Mouse (Mus musculus) urinary bladder, postnatal 4 days (tissue): ENCODE data around the gene Ankrd53.

Source experiments
- DNase-seq, 2 experiments: peaks; one replicate each; pipeline ENCODE4 v3.0.0; 2021 to 2022; ENCODE audit warnings: low spot score in 2 of 2

The Ankrd53 gene

GRCm38 (mm10) chr6:83762344-83762743, at the start of gene Ankrd53:
Ankrd53 (plus strand) TSS chr6:83762644.
- no peak for DNase-seq

- DNase-seq, result no peak
These were observed 48.9 kb upstream of the Ankrd53 start for GRCm38 (mm10) chr6:83713271-83714136.

GRCm38 (mm10) chr6:83714221-83715123, 48.0 kb upstream of the Ankrd53 start:
- DNase-seq, result no peak

- no peak for DNase-seq
These were observed 46.8 kb upstream of the Ankrd53 start for GRCm38 (mm10) chr6:83715461-83716196.

- DNase-seq, result no peak
These were observed 45.4 kb upstream of the Ankrd53 start for GRCm38 (mm10) chr6:83717026-83717425.

GRCm38 (mm10) chr6:83722526-83722925, 39.9 kb upstream of the Ankrd53 start:
- DNase-seq, result no peak

GRCm38 (mm10) chr6:83727178-83727577, 35.3 kb upstream of the Ankrd53 start:
- no peak for DNase-seq

GRCm38 (mm10) chr6:83728488-83728887, 34.0 kb upstream of the Ankrd53 start:
- no peak for DNase-seq

- no peak for DNase-seq
These were observed 33.0 kb upstream of the Ankrd53 start for GRCm38 (mm10) chr6:83729350-83729970.

GRCm38 (mm10) chr6:83731128-83731527, 31.3 kb upstream of the Ankrd53 start:
- DNase-seq, result peak; percentile 53 to 75

- no peak for DNase-seq
These were observed 25.1 kb upstream of the Ankrd53 start for GRCm38 (mm10) chr6:83737311-83737710.

- DNase-seq, result no peak
These were observed 23.8 kb upstream of the Ankrd53 start for GRCm38 (mm10) chr6:83738596-83738995.

- DNase-seq, result no peak
These were observed 19.7 kb upstream of the Ankrd53 start, which contains the start of gene Atp6v1b1 for GRCm38 (mm10) chr6:83742761-83743160. Atp6v1b1 (plus strand) TSS chr6:83742990.

GRCm38 (mm10) chr6:83743212-83743611, 19.2 kb upstream of the Ankrd53 start:
- DNase-seq, result no peak

GRCm38 (mm10) chr6:83744126-83744525, 18.3 kb upstream of the Ankrd53 start:
- DNase-seq, result no peak

- DNase-seq, result no peak
These were observed 17.9 kb upstream of the Ankrd53 start for GRCm38 (mm10) chr6:83744557-83744956.

GRCm38 (mm10) chr6:83745466-83745865, 17.0 kb upstream of the Ankrd53 start:
- no peak for DNase-seq

GRCm38 (mm10) chr6:83749286-83749685, 13.2 kb upstream of the Ankrd53 start:
- DNase-seq, result no peak

GRCm38 (mm10) chr6:83750171-83750684, 12.2 kb upstream of the Ankrd53 start:
- peak in 1 of 2 experiments; percentile 78 for DNase-seq

GRCm38 (mm10) chr6:83756051-83756450, 6.4 kb upstream of the Ankrd53 start:
- DNase-seq, result no peak

GRCm38 (mm10) chr6:83762880-83763431, 512 bp downstream of the Ankrd53 start:
- peak in 1 of 2 experiments; percentile 32 for DNase-seq
